Mouse (Mus musculus) fibroblast of lung, adult 2 months (primary cell): ENCODE data around the gene Esp38.
"Not testable (repeated sequence)": the region's sequence is repeated elsewhere in the genome, so short reads cannot be mapped to it uniquely, and the experiment has no call there.

Experiments used
- DNase-seq: peaks from one replicate; pipeline ENCODE4 v3.0.0-alpha.2; 2011; ENCODE audit warnings: low read depth

Gene Esp38

GRCm38 (mm10) chr17:39950220-39950619 is at the start of gene Esp38:
TSS of gene Esp38 (plus strand) at chr17:39950520.
- DNase-seq, result no peak

GRCm38 (mm10) chr17:39902928-39903545 is 47.3 kb upstream of the Esp38 start:
- DNase-seq, result not testable (repeated sequence)
